Mouse (Mus musculus) cerebellum, adult 2 months (tissue): ENCODE data around the gene Maz. TPM values are rescaled to one million over a fixed set of nuclear protein-coding genes. Genes with fewer than 3 reads are reported as not detected.
A peak's percentile ranks its signal among the peaks of the same experiment; 100 is the strongest.

ENCODE experiments used
- DNase-seq, 2 experiments: peaks; one replicate each; pipeline ENCODE4 v3.0.0; 2021
- H3K27ac ChIP-seq: fragments of 200-500 bp; 2 replicates; pipeline ENCODE4 v1.5.1; 2012; ENCODE audit warnings: low read length, control low read depth, inconsistent platforms; ENCODE audit not compliant: insufficient read depth
- H3K27me3 ChIP-seq: fragments of 200-500 bp; 2 replicates; pipeline ENCODE4 v1.6.1; 2012; ENCODE audit warnings: inconsistent platforms, mild to moderate bottlenecking, low read length, moderate library complexity; ENCODE audit not compliant: control insufficient read depth, insufficient read depth
- H3K4me1 ChIP-seq: fragments of 200-500 bp; 2 replicates; pipeline ENCODE4 v1.6.1; 2011; ENCODE audit warnings: low read length; ENCODE audit not compliant: control insufficient read depth, insufficient read depth
- H3K4me3 ChIP-seq: fragments of 200-500 bp; replicated peaks from 2 replicates; pipeline ENCODE3; 2011; ENCODE audit warnings: mild to moderate bottlenecking, low read depth, low read length, control low read depth; ENCODE audit not compliant: insufficient read depth
- CTCF ChIP-seq: fragments of 200-500 bp; IDR thresholded peaks from 2 replicates; pipeline ENCODE4 v1.5.1; 2011; ENCODE audit warnings: low read depth, mild to moderate bottlenecking, control low read depth, low read length, moderate library complexity, borderline replicate concordance; ENCODE audit not compliant: insufficient read depth
- POLR2A ChIP-seq: fragments of 200-500 bp; IDR thresholded peaks from 2 replicates; pipeline ENCODE4 v1.6.1; 2011; ENCODE audit warnings: low read length, control low read depth, borderline replicate concordance; ENCODE audit not compliant: insufficient read depth
- WGBS: fragments of 180-500 bp; shearing (Covaris S2); methylation state at CpG from one replicate; pipeline ENCODE4 v1.1.7; 2018; 5-methylcytosine and 5-hydroxymethylcytosine counted together
- polyA plus RNA-seq: library from polyadenylated mRNA; depleted of rRNA; stranded (reverse); fragments of >200 nt; gene quantifications from 2 replicates; pipeline ENCODE4 v1.2.3, GENCODE M21; 2012

Maz gene
- polyA plus RNA-seq, 1 experiment: 198 TPM

DNA sequence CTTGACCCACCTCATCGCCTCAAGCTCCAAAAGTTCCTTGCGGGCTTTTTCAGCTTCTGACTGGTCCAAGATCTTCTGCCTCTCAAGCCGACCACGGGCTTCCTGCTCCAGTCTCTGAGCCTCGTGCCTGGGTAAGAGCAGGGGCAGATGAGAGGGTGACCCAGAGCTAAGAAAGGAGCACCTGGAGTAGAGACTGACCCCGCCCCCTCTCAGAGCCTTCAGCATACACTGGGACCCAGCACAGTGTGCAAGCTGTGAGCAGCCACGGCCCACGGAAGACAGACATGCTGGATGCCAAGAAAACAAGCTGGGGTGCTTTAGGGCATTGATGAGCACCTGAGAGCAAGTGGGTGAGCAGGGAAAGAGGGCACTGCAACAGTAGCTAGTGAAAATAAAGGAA is 38.0 kb downstream of the Maz start:
- Histone ChIP-seq H3K4me1 (peaks cover 32% of the 10 kb centered on the region), H3K4me3 (no peak overlapping the region), H3K27ac (no peak overlapping the region), H3K27me3 (no peaks in the 10 kb centered on the region)
- DNase-seq: no peak
- 68% methylated on average over 8 of the region's 8 CpGs for WGBS
- no peak for TF ChIP-seq POLR2A
- no peak for TF ChIP-seq CTCF

DNA sequence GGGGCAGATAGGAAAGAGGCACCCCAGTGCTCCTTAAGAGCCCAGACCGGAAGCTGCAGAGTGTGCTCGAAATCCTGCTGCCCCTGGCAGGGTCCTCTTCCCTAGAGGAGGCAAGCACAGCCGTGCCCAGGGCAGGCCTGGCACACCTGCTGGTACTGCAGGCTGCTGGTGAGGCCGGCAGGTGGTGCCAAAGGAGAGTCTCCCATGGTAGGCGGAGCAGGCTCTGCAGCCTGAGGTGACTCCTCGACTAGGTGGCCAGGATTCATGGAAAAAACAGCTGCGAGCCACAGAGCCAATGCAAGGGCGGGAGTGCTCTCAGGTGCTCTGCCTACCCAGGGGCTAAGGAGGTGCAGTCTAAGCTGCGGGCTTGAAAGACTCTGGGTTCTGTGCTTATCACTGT is 40.5 kb downstream of the Maz start:
- no peaks in the 10 kb centered on the region for H3K27me3 ChIP-seq
- WGBS: 5% methylated on average over 9 of the region's 9 CpGs
- DNase-seq: peak; percentile 86 to 88
- peak; percentile 84 for TF ChIP-seq CTCF
- 0 out of 2 replicates have a peak, but pooled peaks have one; percentile 9 for TF ChIP-seq POLR2A
- no peak overlapping the region for H3K4me3 ChIP-seq
- peaks cover 39% of the 10 kb centered on the region for H3K4me1 ChIP-seq
- peak overlapping the region; percentile 6 for H3K27ac ChIP-seq

DNA sequence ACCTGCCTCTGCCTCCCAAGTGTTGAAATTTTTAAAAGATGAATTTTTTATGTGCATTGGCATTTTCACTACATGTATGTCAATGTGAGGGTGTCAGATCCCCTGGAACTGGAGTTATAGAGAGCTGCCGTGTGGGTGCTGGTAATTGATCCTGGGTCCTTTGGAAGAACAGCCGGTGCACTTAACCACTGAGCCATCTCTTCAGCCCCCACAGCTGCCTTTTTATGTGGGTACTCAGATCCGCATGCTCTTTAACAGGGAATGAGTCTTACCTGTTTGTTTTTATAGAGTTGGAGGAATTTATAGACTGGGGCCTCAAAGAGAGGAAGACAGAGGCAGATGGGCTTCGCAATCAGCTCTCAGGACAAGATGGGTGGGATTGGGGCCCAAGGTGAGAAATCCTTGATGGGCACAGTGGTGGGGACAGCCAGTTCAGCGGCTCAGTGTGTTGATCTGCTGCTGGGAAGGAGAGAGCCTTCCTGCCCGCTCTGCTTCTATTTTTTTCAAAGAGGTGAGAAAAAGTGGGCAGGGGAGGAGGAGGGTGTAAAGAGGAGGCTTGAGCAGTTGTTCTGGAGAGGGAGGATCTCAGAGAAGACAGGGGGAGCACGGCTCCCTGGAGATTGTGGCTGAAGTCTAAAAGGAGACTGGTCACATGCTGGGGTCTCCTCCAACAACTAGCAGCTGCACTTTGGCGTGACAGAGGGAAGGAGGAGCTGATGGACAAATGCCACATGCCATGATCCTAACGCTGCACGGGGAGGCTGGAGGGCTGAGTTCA is 42.0 kb downstream of the Maz start:
- H3K27ac ChIP-seq: no peak overlapping the region

DNA sequence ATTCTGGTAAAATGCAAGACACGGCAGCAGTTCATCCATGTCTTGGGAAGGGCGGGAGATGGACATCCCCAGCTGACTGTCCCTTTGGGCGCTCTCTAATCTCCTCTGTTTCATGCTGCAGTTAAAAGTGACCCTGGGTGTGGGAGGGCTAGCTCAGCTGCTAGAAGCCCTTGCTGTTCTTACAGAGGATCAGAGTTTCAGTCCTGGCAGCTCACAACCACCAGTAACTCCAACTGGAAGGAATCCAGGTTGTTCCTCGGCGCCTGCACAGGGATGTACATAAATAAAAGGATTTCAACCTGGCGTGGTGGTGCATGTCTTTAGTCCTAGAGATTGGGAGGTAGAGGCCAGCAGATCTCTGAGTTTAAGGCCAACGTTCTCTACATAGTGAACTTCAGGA is 43.7 kb downstream of the Maz start:
- DNase-seq: no peak
- TF ChIP-seq POLR2A (no peak), CTCF (no peak)
- H3K4me1 ChIP-seq: peaks cover 43% of the 10 kb centered on the region
- 40% methylated on average over 7 of the region's 7 CpGs for WGBS
- H3K4me3 ChIP-seq: no peak overlapping the region
- H3K27ac ChIP-seq: 0 out of 2 replicates have a peak overlapping the region, but pooled peaks have one; percentile 7
- no peaks in the 10 kb centered on the region for H3K27me3 ChIP-seq

More for the DNA sequence above, 42.0 kb downstream of the Maz start:
- Histone ChIP-seq H3K27me3 (no peaks in the 10 kb centered on the region), H3K4me3 (no peak overlapping the region), H3K4me1 (peaks cover 41% of the 10 kb centered on the region)
- no peak for DNase-seq
- TF ChIP-seq CTCF: no peak
- TF ChIP-seq POLR2A: no peak
- WGBS: 48% methylated on average over 10 of the region's 10 CpGs

DNA sequence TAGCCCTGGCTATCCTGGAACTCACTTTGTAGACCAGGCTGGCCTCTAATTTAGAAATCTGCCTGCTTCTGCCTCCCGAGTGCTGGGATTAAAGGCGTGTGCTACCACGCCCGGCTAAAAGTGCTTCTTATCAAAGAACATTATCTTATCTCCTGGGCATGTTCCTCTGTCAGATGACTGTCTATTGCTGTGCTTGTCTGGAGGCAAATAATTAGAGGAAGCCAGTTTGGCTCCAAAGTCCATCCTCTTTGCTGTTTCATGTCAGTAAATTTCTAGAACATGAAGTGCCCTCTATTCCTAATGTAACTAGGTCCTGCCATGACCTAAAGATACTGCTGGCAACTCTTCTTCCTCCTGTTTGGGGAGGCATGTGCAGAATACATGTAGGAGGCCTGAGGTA is 44.8 kb downstream of the Maz start:
- DNase-seq: no peak
- Histone ChIP-seq H3K4me1 (peaks cover 43% of the 10 kb centered on the region), H3K27ac (no peak overlapping the region), H3K4me3 (no peak overlapping the region), H3K27me3 (no peaks in the 10 kb centered on the region)
- WGBS: 92% methylated on average over 4 of the region's 4 CpGs
- TF ChIP-seq POLR2A (no peak), CTCF (no peak)

GRCm38 (mm10) chr7:126981601-126982000 is 45.2 kb downstream of the Maz start:
- no peak overlapping the region for H3K27ac ChIP-seq
- no peak for TF ChIP-seq CTCF
- TF ChIP-seq POLR2A: no peak
- no peaks in the 10 kb centered on the region for H3K27me3 ChIP-seq
- H3K4me1 ChIP-seq: peaks cover 40% of the 10 kb centered on the region
- no peak for DNase-seq
- no peak overlapping the region for H3K4me3 ChIP-seq
- WGBS: 68% methylated on average over 2 of the region's 2 CpGs

DNA sequence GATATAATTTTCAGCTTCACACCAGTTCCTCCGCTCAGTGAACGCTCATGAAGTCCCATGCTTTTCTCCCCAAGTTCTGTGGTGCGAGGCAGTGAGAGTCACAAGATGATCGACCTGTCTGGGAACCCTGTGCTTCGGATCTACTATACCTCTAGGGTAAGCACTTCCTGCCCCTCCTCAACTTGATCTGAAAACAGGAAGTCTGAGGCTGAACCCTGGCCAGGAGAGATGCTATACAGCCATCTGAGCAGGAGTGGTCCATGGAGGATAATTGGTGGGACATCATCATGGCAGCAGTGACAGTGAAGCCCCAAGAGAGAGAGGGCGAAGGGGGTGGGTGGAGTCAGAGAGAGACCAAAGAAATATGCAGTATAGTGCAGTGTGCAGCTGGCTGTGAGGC is 48.0 kb downstream of the Maz start:
- DNase-seq: no peak
- H3K4me3 ChIP-seq: no peak overlapping the region
- no peak for TF ChIP-seq CTCF
- no peak for TF ChIP-seq POLR2A
- 92% methylated on average over 6 of the region's 6 CpGs for WGBS
- no peaks in the 10 kb centered on the region for H3K27me3 ChIP-seq
- peaks cover 27% of the 10 kb centered on the region for H3K4me1 ChIP-seq
- no peak overlapping the region for H3K27ac ChIP-seq

GRCm38 (mm10) chr7:126976878-126977459 is 49.9 kb downstream of the Maz start:
- Histone ChIP-seq H3K4me3 (peak overlapping the region; percentile 75), H3K27me3 (no peaks in the 10 kb centered on the region), H3K27ac (peak overlapping the region; percentile 91), H3K4me1 (peaks cover 14% of the 10 kb centered on the region)
- TF ChIP-seq CTCF (no peak), POLR2A (no peak)
- 22% methylated on average over 14 of the region's 14 CpGs for WGBS
- DNase-seq: peak; percentile 39 to 51
